Mouse (Mus musculus) right cerebral cortex, postnatal 14 days (tissue): ENCODE measurements around the gene Nckap5l.

Source experiments
- DNase-seq: peaks from one replicate; pipeline ENCODE4 v3.0.0; 2022

Nckap5l gene

GRCm38 (mm10) chr15:99457606-99458401, at the start of gene Nckap5l:
TSS of gene Nckap5l (minus strand) at chr15:99457748.
- peak; percentile 90 for DNase-seq

- DNase-seq, result no peak
Measured at GRCm38 (mm10) chr15:99505324-99506095, 48.0 kb upstream of the Nckap5l start.

- DNase-seq, result no peak
Measured at GRCm38 (mm10) chr15:99503256-99503655, 45.7 kb upstream of the Nckap5l start.

- DNase-seq, result no peak
Measured at GRCm38 (mm10) chr15:99502311-99502831, 44.8 kb upstream of the Nckap5l start.

GRCm38 (mm10) chr15:99501292-99502260, 44.0 kb upstream of the Nckap5l start:
- peak; percentile 49 for DNase-seq

- no peak for DNase-seq
Measured at GRCm38 (mm10) chr15:99500320-99500719, 42.8 kb upstream of the Nckap5l start.

GRCm38 (mm10) chr15:99499726-99500125, 42.2 kb upstream of the Nckap5l start:
- DNase-seq, result no peak

- no peak for DNase-seq
Measured at GRCm38 (mm10) chr15:99498781-99499180, 41.2 kb upstream of the Nckap5l start.

- DNase-seq, result no peak
Measured at GRCm38 (mm10) chr15:99498356-99498755, 40.8 kb upstream of the Nckap5l start.

GRCm38 (mm10) chr15:99497527-99498242, 40.1 kb upstream of the Nckap5l start:
- no peak for DNase-seq

- peak; percentile 46 for DNase-seq
Measured at GRCm38 (mm10) chr15:99497061-99497460, 39.5 kb upstream of the Nckap5l start.

GRCm38 (mm10) chr15:99484745-99485144, 27.2 kb upstream of the Nckap5l start:
- DNase-seq, result no peak

- DNase-seq, result no peak
Measured at GRCm38 (mm10) chr15:99475814-99476213, 18.3 kb upstream of the Nckap5l start.

- peak; percentile 83 for DNase-seq
Measured at GRCm38 (mm10) chr15:99474576-99474926, 17.0 kb upstream of the Nckap5l start, which contains the start of gene Bcdin3d. TSS of gene Bcdin3d (minus strand) at chr15:99474730.

GRCm38 (mm10) chr15:99473801-99474575, 16.4 kb upstream of the Nckap5l start:
- DNase-seq, result peak; percentile 55

- DNase-seq, result no peak
Measured at GRCm38 (mm10) chr15:99472972-99473371, 15.4 kb upstream of the Nckap5l start.

- DNase-seq, result no peak
Measured at GRCm38 (mm10) chr15:99471677-99472063, 14.1 kb upstream of the Nckap5l start.

GRCm38 (mm10) chr15:99470971-99471676, 13.6 kb upstream of the Nckap5l start:
- DNase-seq, result peak; percentile 49

GRCm38 (mm10) chr15:99470224-99470761, 12.7 kb upstream of the Nckap5l start:
- no peak for DNase-seq

- DNase-seq, result no peak
Measured at GRCm38 (mm10) chr15:99469736-99470135, 12.2 kb upstream of the Nckap5l start.
